Mouse (Mus musculus) MEL (cell line): ENCODE results near the gene Trp53rkb. TPM values are rescaled to one million over a fixed set of nuclear protein-coding genes. Genes with fewer than 3 reads are reported as not detected.

Source experiments
- DNase-seq: peaks from one replicate; pipeline ENCODE4 v3.0.0; 2011; ENCODE audit warnings: low read depth, low spot score
- H3K27ac ChIP-seq: 2 replicates; pipeline ENCODE4 v1.5.1; 2012; ENCODE audit warnings: low read depth, mild to moderate bottlenecking, control low read depth, low read length, moderate library complexity; ENCODE audit not compliant: control insufficient read depth
- H3K27me3 ChIP-seq, 2 experiments: fragments of 150-350 bp in 1 of 2; sonication (generic) in 1 of 2; 2 replicates each; pipeline ENCODE4 v1.6.1; 2012; ENCODE audit warnings: low read length in 2 of 2, mild to moderate bottlenecking in 2 of 2, improper control_type of control experiment in 1 of 2, moderate library complexity in 1 of 2; ENCODE audit not compliant: insufficient read depth in 2 of 2, control insufficient read depth in 1 of 2
- H3K36me3 ChIP-seq, 2 experiments: 2 replicates each; pipeline ENCODE4 v1.6.1; 2012 to 2014; ENCODE audit warnings: low read length in 2 of 2, improper control_type of control experiment in 1 of 2, inconsistent platforms in 1 of 2, mild to moderate bottlenecking in 1 of 2; ENCODE audit not compliant: insufficient read depth in 2 of 2, control insufficient read depth in 1 of 2
- H3K4me1 ChIP-seq, 2 experiments: fragments of 150-350 bp in 1 of 2; sonication (generic) in 1 of 2; 2 replicates each; pipeline ENCODE4 v1.6.1; 2012; ENCODE audit warnings: low read length in 2 of 2, improper control_type of control experiment in 1 of 2, mild to moderate bottlenecking in 1 of 2; ENCODE audit not compliant: insufficient read depth in 2 of 2, control insufficient read depth in 1 of 2
- H3K4me3 ChIP-seq, 2 experiments: fragments of 150-350 bp in 1 of 2; sonication (generic) in 1 of 2; 2 replicates each; pipeline ENCODE4 v1.5.1; 2012; ENCODE audit warnings: low read depth in 2 of 2, low read length in 2 of 2, mild to moderate bottlenecking in 2 of 2, moderate library complexity in 2 of 2, control low read depth in 1 of 2, improper control_type of control experiment in 1 of 2; ENCODE audit not compliant: control insufficient read depth in 1 of 2, insufficient read depth in 1 of 2
- H3K79me2 ChIP-seq: 2 replicates; pipeline ENCODE4 v1.6.1; 2012; ENCODE audit warnings: mild to moderate bottlenecking, low read length, moderate library complexity; ENCODE audit not compliant: control insufficient read depth, poor library complexity, insufficient read depth
- H3K9ac ChIP-seq: 2 replicates; pipeline ENCODE4 v1.6.1; 2012; ENCODE audit warnings: low read depth, mild to moderate bottlenecking, control low read depth, low read length, moderate library complexity; ENCODE audit not compliant: control insufficient read depth, poor library complexity, severe bottlenecking
- H3K9me3 ChIP-seq: fragments of 150-350 bp; sonication (generic); replicated peaks from 2 replicates; pipeline ENCODE4 v1.6.1; 2012; ENCODE audit warnings: mild to moderate bottlenecking, low read length, improper control_type of control experiment, moderate library complexity; ENCODE audit not compliant: insufficient read depth
- BHLHE40 ChIP-seq: IDR thresholded peaks from 2 replicates; pipeline ENCODE4 v1.6.1; 2012; ENCODE audit warnings: low read depth, mild to moderate bottlenecking, inconsistent platforms, low read length, improper control_type of control experiment, borderline replicate concordance
- CHD1 ChIP-seq: IDR thresholded peaks from 2 replicates; pipeline ENCODE4 v1.6.1; 2012; ENCODE audit warnings: low read depth, mild to moderate bottlenecking, inconsistent platforms, low read length, improper control_type of control experiment
- EP300 ChIP-seq, 2 experiments: IDR thresholded peaks; 2 replicates each; pipeline ENCODE4 v1.6.1; 2011; ENCODE audit warnings: improper control_type of control experiment in 2 of 2, low read length in 2 of 2, low read depth in 1 of 2, mild to moderate bottlenecking in 1 of 2
- ETS1 ChIP-seq: IDR thresholded peaks from 2 replicates; pipeline ENCODE4 v1.6.1; 2012; ENCODE audit warnings: low read depth, mild to moderate bottlenecking, inconsistent platforms, low read length, improper control_type of control experiment, moderate library complexity
- GABPA ChIP-seq: IDR thresholded peaks from 2 replicates; pipeline ENCODE4 v1.6.1; 2012; ENCODE audit warnings: low read depth, mild to moderate bottlenecking, inconsistent platforms, low read length, improper control_type of control experiment, moderate library complexity
- HCFC1 ChIP-seq: IDR thresholded peaks from 2 replicates; pipeline ENCODE4 v1.6.1; 2012; ENCODE audit warnings: low read depth, mild to moderate bottlenecking, inconsistent platforms, low read length, improper control_type of control experiment, moderate library complexity
- JUND ChIP-seq: IDR thresholded peaks from 2 replicates; pipeline ENCODE4 v1.6.1; 2011; ENCODE audit warnings: low read depth, mild to moderate bottlenecking, improper control_type of control experiment, low read length
- KAT2A ChIP-seq: conservative IDR thresholded peaks from 2 replicates; pipeline ENCODE4 v1.6.1; 2012; ENCODE audit warnings: low read depth, low read length, improper control_type of control experiment, inconsistent platforms
- MAFK ChIP-seq: IDR thresholded peaks from 2 replicates; pipeline ENCODE4 v1.6.1; 2011; ENCODE audit warnings: low read depth, mild to moderate bottlenecking, low read length, improper control_type of control experiment, borderline replicate concordance
- MAX ChIP-seq: IDR thresholded peaks from 2 replicates; pipeline ENCODE4 v1.6.1; 2011; ENCODE audit warnings: low read length, improper control_type of control experiment
- MAZ ChIP-seq: IDR thresholded peaks from 2 replicates; pipeline ENCODE4 v1.6.1; 2012; ENCODE audit warnings: low read depth, mild to moderate bottlenecking, inconsistent platforms, low read length, improper control_type of control experiment
- MEF2A ChIP-seq: IDR thresholded peaks from 2 replicates; pipeline ENCODE4 v1.6.1; 2014; ENCODE audit warnings: low read depth, mild to moderate bottlenecking, inconsistent platforms, low read length, improper control_type of control experiment; ENCODE audit not compliant: poor library complexity, insufficient replicate concordance, severe bottlenecking; ENCODE audit errors: extremely low read depth
- MXI1 ChIP-seq: IDR thresholded peaks from 2 replicates; pipeline ENCODE4 v1.6.1; 2011; ENCODE audit warnings: mild to moderate bottlenecking, low read depth, low read length, improper control_type of control experiment
- MYB ChIP-seq: IDR thresholded peaks from 2 replicates; pipeline ENCODE4 v1.6.1; 2011; ENCODE audit warnings: mild to moderate bottlenecking, low read depth, low read length, improper control_type of control experiment
- NELFE ChIP-seq: IDR thresholded peaks from 2 replicates; pipeline ENCODE4 v1.6.1; 2011; ENCODE audit warnings: low read depth, low read length, improper control_type of control experiment
- NRF1 ChIP-seq: IDR thresholded peaks from 2 replicates; pipeline ENCODE4 v1.6.1; 2014; ENCODE audit warnings: low read depth, mild to moderate bottlenecking, inconsistent platforms, low read length, improper control_type of control experiment, moderate library complexity; ENCODE audit not compliant: poor library complexity, insufficient read depth, severe bottlenecking
- POLR2A ChIP-seq, 2 experiments: IDR thresholded peaks; 2 replicates each; pipeline ENCODE4 v1.6.1; 2011 to 2012; ENCODE audit warnings: low read length in 2 of 2, mild to moderate bottlenecking in 2 of 2, control low read depth in 1 of 2, improper control_type of control experiment in 1 of 2, low read depth in 1 of 2, moderate library complexity in 1 of 2; ENCODE audit not compliant: control insufficient read depth in 1 of 2, insufficient read depth in 1 of 2, poor library complexity in 1 of 2
- POLR2AphosphoS2 ChIP-seq: IDR thresholded peaks from 2 replicates; pipeline ENCODE4 v1.6.1; 2011; ENCODE audit warnings: low read length, improper control_type of control experiment
- POLR2AphosphoS5 ChIP-seq: IDR thresholded peaks from 2 replicates; pipeline ENCODE4 v1.6.1; 2012; ENCODE audit warnings: low read depth, borderline replicate concordance, mild to moderate bottlenecking, inconsistent platforms, low read length, moderate library complexity, mixed read lengths
- RAD21 ChIP-seq: IDR thresholded peaks from 2 replicates; pipeline ENCODE4 v1.6.1; 2011; ENCODE audit warnings: mild to moderate bottlenecking, low read depth, low read length, improper control_type of control experiment
- RCOR1 ChIP-seq: IDR thresholded peaks from 2 replicates; pipeline ENCODE4 v1.6.1; 2012; ENCODE audit warnings: low read depth, mild to moderate bottlenecking, inconsistent platforms, low read length, improper control_type of control experiment
- SIN3A ChIP-seq: IDR thresholded peaks from 2 replicates; pipeline ENCODE4 v1.6.1; 2012; ENCODE audit warnings: low read length, improper control_type of control experiment, inconsistent platforms
- TAL1 ChIP-seq: IDR thresholded peaks from 2 replicates; pipeline ENCODE4 v1.6.1; 2012; ENCODE audit warnings: mild to moderate bottlenecking, inconsistent platforms, low read length, moderate library complexity, mixed read lengths
- TBP ChIP-seq: IDR thresholded peaks from 2 replicates; pipeline ENCODE4 v1.8.0; 2011; ENCODE audit warnings: low read depth, low read length, improper control_type of control experiment
- USF1 ChIP-seq: IDR thresholded peaks from 2 replicates; pipeline ENCODE4 v1.6.1; 2014; ENCODE audit warnings: low read depth, mild to moderate bottlenecking, inconsistent platforms, low read length, improper control_type of control experiment, moderate library complexity
- USF2 ChIP-seq, 2 experiments: IDR thresholded peaks; 2 replicates each; pipeline ENCODE4 v1.6.1; 2011 to 2012; ENCODE audit warnings: improper control_type of control experiment in 2 of 2, low read length in 2 of 2, borderline replicate concordance in 1 of 2, inconsistent platforms in 1 of 2, low read depth in 1 of 2, mild to moderate bottlenecking in 1 of 2; ENCODE audit not compliant: insufficient read depth in 1 of 2
- ZKSCAN1 ChIP-seq: IDR thresholded peaks from 2 replicates; pipeline ENCODE4 v1.6.1; 2012; ENCODE audit warnings: low read depth, mild to moderate bottlenecking, inconsistent platforms, low read length, improper control_type of control experiment, moderate library complexity
- ZMIZ1 ChIP-seq: IDR thresholded peaks from 2 replicates; pipeline ENCODE4 v1.6.1; 2012; ENCODE audit warnings: low read depth, mild to moderate bottlenecking, inconsistent platforms, low read length, improper control_type of control experiment, moderate library complexity
- ZNF384 ChIP-seq: IDR thresholded peaks from 2 replicates; pipeline ENCODE4 v1.6.1; 2012; ENCODE audit warnings: low read depth, mild to moderate bottlenecking, inconsistent platforms, low read length, improper control_type of control experiment
- polyA plus RNA-seq, 2 experiments: library from polyadenylated mRNA; stranded (reverse) in 1 of 2; unstranded in 1 of 2; fragments of >175 nt in 1 of 2; fragments of >200 nt in 1 of 2; gene quantifications; 2 replicates each; pipeline versions ENCODE4 v1.2.1 to v1.2.4; 2012; ENCODE audit warnings: low replicate concordance in 2 of 2, low read depth in 1 of 2; ENCODE audit not compliant: insufficient read length in 2 of 2, insufficient read depth in 1 of 2, missing spikeins in 1 of 2
- total RNA-seq: library from RNA; depleted of rRNA; stranded (reverse); fragments of 300-350 nt; gene quantifications from 2 replicates; pipeline ENCODE4 v1.2.3, GENCODE M21; 2012

Trp53rkb gene
- total and polyA plus RNA-seq, 3 experiments: 6.8 to 8.9 TPM; not detected in 1

DNA sequence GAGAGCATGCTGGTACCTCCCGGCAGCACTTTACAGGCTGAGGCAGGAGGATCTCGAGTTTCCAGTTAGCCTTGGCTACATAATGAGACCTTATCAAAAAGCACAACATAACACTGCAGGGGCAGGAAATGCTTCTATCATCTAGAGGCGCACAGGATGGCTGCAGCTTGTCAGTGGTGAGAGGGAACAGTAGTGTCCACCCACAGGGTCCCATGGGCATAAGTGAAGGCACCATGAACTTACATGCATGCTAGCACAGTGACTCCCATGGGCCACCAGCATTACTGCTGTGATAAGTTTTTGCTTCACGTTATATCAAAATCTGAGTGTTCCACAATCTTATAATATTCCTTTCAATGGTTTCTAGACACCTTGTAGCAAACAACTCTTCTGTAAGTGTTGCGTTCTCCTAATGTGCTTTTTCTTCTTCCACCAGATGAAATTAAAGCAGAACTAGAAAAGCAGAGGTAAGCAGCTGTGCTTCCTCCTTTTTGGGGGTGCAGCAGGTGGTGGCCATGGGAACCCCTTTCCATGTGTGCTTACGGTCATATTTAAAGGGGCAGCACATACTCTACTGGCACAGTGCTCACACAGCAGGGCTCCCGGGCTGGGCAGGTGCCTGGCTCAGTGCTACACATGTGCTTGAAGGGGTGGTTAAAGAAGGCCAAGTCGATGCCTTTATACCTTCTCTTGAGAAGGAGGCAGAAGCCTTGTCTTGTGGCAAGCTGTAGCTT lies 34.3 kb downstream of the Trp53rkb start:
- H3K79me2 ChIP-seq: peaks cover 2% of the 10 kb centered on the region; the same call in 1 of the 2 replicates
- no peak overlapping the region for H3K27ac ChIP-seq
- no peaks in the 10 kb centered on the region for H3K4me1 ChIP-seq
- H3K4me3 ChIP-seq: no peak overlapping the region
- H3K27me3 ChIP-seq: no peaks in the 10 kb centered on the region
- H3K9ac ChIP-seq: no peak overlapping the region
- no peaks in the 10 kb centered on the region; a peak in 1 of 4 replicates for H3K36me3 ChIP-seq
- DNase-seq: peak; percentile 34
- no peak for TF ChIP-seq MYB
- TF ChIP-seq GABPA: no peak
- TF ChIP-seq TBP: no peak
- TF ChIP-seq POLR2A (IDR thresholded peaks at IDR 0.05; ENCODE audit: control insufficient read depth in 1 of 2, insufficient read depth in 1 of 2, low read depth in 1 of 2, low read length in 2 of 2, poor library complexity in 1 of 2): no peak
- no peak for TF ChIP-seq MEF2A
- no peak for TF ChIP-seq ZKSCAN1
- no peak for TF ChIP-seq TAL1
- no peak for TF ChIP-seq MAZ
- no peak for TF ChIP-seq MAFK
- TF ChIP-seq USF1: no peak
- TF ChIP-seq POLR2AphosphoS5: no peak
- no peak for TF ChIP-seq POLR2AphosphoS2
- no peak for TF ChIP-seq EP300 (IDR thresholded peaks at IDR 0.05; ENCODE audit: low read depth in 1 of 2, low read length in 2 of 2)
- no peak for TF ChIP-seq JUND
- TF ChIP-seq CHD1: no peak
- no peak for TF ChIP-seq ETS1
- TF ChIP-seq NELFE: no peak
- no peak for TF ChIP-seq MAX
- TF ChIP-seq ZNF384: no peak
- H3K9me3 ChIP-seq: no peaks in the 10 kb centered on the region

DNA sequence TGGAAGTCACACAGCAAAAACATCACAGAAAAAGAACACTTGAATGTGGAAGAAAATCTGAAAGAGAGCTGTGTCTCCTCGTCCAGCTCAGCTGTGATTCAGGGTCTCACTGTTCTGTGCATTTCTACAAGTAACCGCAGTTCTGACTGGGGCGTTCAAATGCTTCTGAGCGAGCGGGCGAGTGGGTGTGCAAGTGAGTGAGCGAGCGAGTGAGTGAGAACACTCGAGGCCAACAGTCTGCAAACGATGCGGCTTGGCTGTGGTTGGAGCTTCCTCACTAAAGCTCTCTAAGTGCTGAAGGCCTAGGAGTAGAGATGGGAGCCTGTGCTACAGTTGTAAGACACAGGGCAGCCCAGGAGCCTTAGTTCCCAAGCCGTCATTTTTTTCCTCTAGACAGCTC lies 36.0 kb downstream of the Trp53rkb start:
- Histone ChIP-seq H3K36me3 (peaks cover 0 to 5% of the 10 kb centered on the region in 2 experiments; a peak in 1 of 4 replicates), H3K9me3 (no peaks in the 10 kb centered on the region)
- TF ChIP-seq MAFK (no peak), ZMIZ1 (no peak), USF2 (IDR thresholded peaks at IDR 0.05; ENCODE audit: borderline replicate concordance in 1 of 2, insufficient read depth in 1 of 2, low read depth in 1 of 2, low read length in 2 of 2) (no peak), MAZ (no peak), RCOR1 (no peak), HCFC1 (no peak), JUND (no peak), KAT2A (no peak), SIN3A (no peak), MYB (no peak), POLR2A (IDR thresholded peaks at IDR 0.05; ENCODE audit: control insufficient read depth in 1 of 2, insufficient read depth in 1 of 2, low read depth in 1 of 2, low read length in 2 of 2, poor library complexity in 1 of 2) (no peak), NRF1 (no peak), BHLHE40 (no peak), MXI1 (no peak), MAX (no peak), RAD21 (no peak)
- TF ChIP-seq, all 39 proteins: peak for 0
- no peak overlapping the region for H3K9ac ChIP-seq
- no peak overlapping the region for H3K4me3 ChIP-seq
- no peak for DNase-seq
- H3K27ac ChIP-seq: no peak overlapping the region
- no peaks in the 10 kb centered on the region for H3K27me3 ChIP-seq
- no peaks in the 10 kb centered on the region for H3K4me1 ChIP-seq
- no peaks in the 10 kb centered on the region; the same call in 1 of the 2 replicates for H3K79me2 ChIP-seq
